8 mouse cellular contexts compared by ENCODE assay signal in genomic region chr7:143783378-143783995, GRCm38 (mm10). TPM values are rescaled to one million over a fixed set of nuclear protein-coding genes. Genes with fewer than 3 reads are reported as not detected.
DNase-seq lines count a peak whose midpoint lies in the region; ATAC-seq and TF ChIP-seq lines count a peak whose summit lies in the region.

No protein-coding gene starts in this region.

- no peaks in the 10 kb centered on the region for H3K9me3 ChIP-seq in kidney, postnatal 0 days (replicated peaks; ENCODE audit: low read length)
- no peaks in the 10 kb centered on the region for H3K9me3 ChIP-seq in hindbrain, embryonic 14.5 days (ENCODE audit: control insufficient read depth, low read length)
- no peaks in the 10 kb centered on the region for H3K9me3 ChIP-seq in midbrain, embryonic 10.5 days (replicated peaks)

- peak; percentile 60 for DNase-seq in kidney, postnatal 0 days (ENCODE audit: low spot score)
- no peak for DNase-seq in kidney, postnatal 4 days
- peak; percentile 42 for DNase-seq in embryo, embryonic 10.5 days (ENCODE audit: low spot score)
- peak; percentile 32 for DNase-seq in hindbrain, embryonic 14.5 days (ENCODE audit: low spot score)
- no peak for DNase-seq in midbrain, embryonic 10.5 days (ENCODE audit: low spot score)
- no peak for DNase-seq in layer of hippocampus, adult 8-10 months (ENCODE audit: low spot score in 2 of 2)
- DNase-seq in adrenal gland, adult 8-10 months, result no peak
- DNase-seq in ovary, postnatal 36 days (ENCODE audit: low spot score), result no peak

- no peaks in the 10 kb centered on the region for H3K27me3 ChIP-seq in kidney, postnatal 0 days (ENCODE audit: insufficient read depth, low read length)
- H3K27me3 ChIP-seq in hindbrain, embryonic 14.5 days (ENCODE audit: control insufficient read depth, insufficient read depth, low read length), result no peaks in the 10 kb centered on the region
- H3K27me3 ChIP-seq in midbrain, embryonic 10.5 days (ENCODE audit: low read depth, poor library complexity, severe bottlenecking), result peaks cover 40% of the 10 kb centered on the region

- 8% methylated on average over 5 of the region's 6 CpGs for WGBS in kidney, postnatal 0 days
- WGBS in hindbrain, embryonic 14.5 days, result 10% methylated on average over 5 of the region's 6 CpGs
- WGBS in midbrain, embryonic 10.5 days, result 17% methylated on average over 5 of the region's 6 CpGs

- H3K27ac ChIP-seq in kidney, postnatal 0 days, result peak overlapping the region; percentile 74
- H3K27ac ChIP-seq in hindbrain, embryonic 14.5 days, result peak overlapping the region; percentile 20
- H3K27ac ChIP-seq in midbrain, embryonic 10.5 days (replicated peaks), result peak overlapping the region; percentile 85

- H3K4me2 ChIP-seq in kidney, postnatal 0 days (ENCODE audit: low read length), result peak overlapping the region; percentile 53
- H3K4me2 ChIP-seq in hindbrain, embryonic 14.5 days (replicated peaks), result peak overlapping the region; percentile 53

- H3K4me1 ChIP-seq in kidney, postnatal 0 days (replicated peaks; ENCODE audit: insufficient read depth, low read length), result peaks cover 17% of the 10 kb centered on the region
- peaks cover 21% of the 10 kb centered on the region for H3K4me1 ChIP-seq in hindbrain, embryonic 14.5 days (replicated peaks; ENCODE audit: control insufficient read depth, insufficient read depth, low read length)
- peaks cover 24% of the 10 kb centered on the region for H3K4me1 ChIP-seq in midbrain, embryonic 10.5 days

- no peak for TF ChIP-seq CTCF in kidney, postnatal 0 days (IDR thresholded peaks at IDR 0.05; ENCODE audit: low read depth)

- peak; percentile 73 for ATAC-seq in kidney, postnatal 0 days (replicated peaks; ENCODE audit: low FRiP score, low read depth)
- ATAC-seq in hindbrain, embryonic 14.5 days (ENCODE audit: low FRiP score), result peak; percentile 67

- no peaks in the 10 kb centered on the region for H3K36me3 ChIP-seq in kidney, postnatal 0 days (ENCODE audit: insufficient read depth, low read length)
- H3K36me3 ChIP-seq in hindbrain, embryonic 14.5 days (replicated peaks; ENCODE audit: control insufficient read depth, insufficient read depth), result no peaks in the 10 kb centered on the region
- H3K36me3 ChIP-seq in midbrain, embryonic 10.5 days, result no peaks in the 10 kb centered on the region

- peak overlapping the region; percentile 35 for H3K4me3 ChIP-seq in kidney, postnatal 0 days (replicated peaks; ENCODE audit: low read depth, low read length)
- H3K4me3 ChIP-seq in hindbrain, embryonic 14.5 days (replicated peaks; ENCODE audit: low read length), result peak overlapping the region; percentile 38
- H3K4me3 ChIP-seq in midbrain, embryonic 10.5 days, result peak overlapping the region; percentile 63

- H3K9ac ChIP-seq in kidney, postnatal 0 days (ENCODE audit: low read depth, low read length), result peak overlapping the region; percentile 53
- H3K9ac ChIP-seq in hindbrain, embryonic 14.5 days, result peak overlapping the region; percentile 61

RNA-seq across cellular contexts. Expression of gene Mrgpre, which starts 0.8 kb away (rescaled TPM):
- polyA plus RNA-seq in kidney, postnatal 0 days (2015; fragmentation: Nextera tagmentation; extraction: Ambion mirVana), result 1.2 TPM in 2 replicates
- 8.7 and 9.2 TPM in 2 replicates for polyA plus RNA-seq in hindbrain, embryonic 14.5 days (2014; fragmentation: Nextera tagmentation; extraction: Ambion mirVana)
- 1.8 and 3.3 TPM in 2 replicates for polyA plus RNA-seq in midbrain, embryonic 10.5 days (2016; fragmentation: Nextera tagmentation; extraction: Ambion mirVana)
- total RNA-seq in layer of hippocampus, adult 8-10 months (2022), result 1 to 10 TPM; 5.2 to 7.3 (median 6.9) TPM
- 1 to 10 TPM; 2.7 to 5.1 (median 3.9) TPM for total RNA-seq in adrenal gland, adult 8-10 months (2022)

RNA-seq across cellular contexts. Expression of gene Mrgprg, which starts 16.7 kb away (rescaled TPM):
- not detected in 2 replicates for polyA plus RNA-seq in kidney, postnatal 0 days (2015; fragmentation: Nextera tagmentation; extraction: Ambion mirVana)
- not detected in 2 replicates for polyA plus RNA-seq in hindbrain, embryonic 14.5 days (2014; fragmentation: Nextera tagmentation; extraction: Ambion mirVana)
- not detected in 2 replicates for polyA plus RNA-seq in midbrain, embryonic 10.5 days (2016; fragmentation: Nextera tagmentation; extraction: Ambion mirVana)
- total RNA-seq in layer of hippocampus, adult 8-10 months (2022), result not detected
- 1 to 10 TPM in 2 of 4 experiments, under 1 TPM in 2; 0.28 to 2.1 (median 0.78) TPM for total RNA-seq in adrenal gland, adult 8-10 months (2022)

RNA-seq across cellular contexts. Expression of gene Osbpl5, which starts 26.7 kb away (rescaled TPM):
- polyA plus RNA-seq in kidney, postnatal 0 days (2015; fragmentation: Nextera tagmentation; extraction: Ambion mirVana), result 29.0 and 30.4 TPM in 2 replicates
- polyA plus RNA-seq in hindbrain, embryonic 14.5 days (2014; fragmentation: Nextera tagmentation; extraction: Ambion mirVana), result 35.0 and 38.1 TPM in 2 replicates
- polyA plus RNA-seq in midbrain, embryonic 10.5 days (2016; fragmentation: Nextera tagmentation; extraction: Ambion mirVana), result 11.1 and 16.3 TPM in 2 replicates
- 10 to 100 TPM; 20.0 to 24.8 (median 22.7) TPM for total RNA-seq in layer of hippocampus, adult 8-10 months (2022)
- 10 to 100 TPM; 39.0 to 58.1 (median 45.3) TPM for total RNA-seq in adrenal gland, adult 8-10 months (2022)

RNA-seq across cellular contexts. Expression of gene Nadsyn1, which starts 39.2 kb away (rescaled TPM):
- 9.4 and 11.1 TPM in 2 replicates for polyA plus RNA-seq in kidney, postnatal 0 days (2015; fragmentation: Nextera tagmentation; extraction: Ambion mirVana)
- 5.0 and 5.8 TPM in 2 replicates for polyA plus RNA-seq in hindbrain, embryonic 14.5 days (2014; fragmentation: Nextera tagmentation; extraction: Ambion mirVana)
- 10.3 and 10.4 TPM in 2 replicates for polyA plus RNA-seq in midbrain, embryonic 10.5 days (2016; fragmentation: Nextera tagmentation; extraction: Ambion mirVana)
- 10 to 100 TPM in 1 of 4 experiments, 1 to 10 TPM in 3; 6.7 to 12.4 (median 7.3) TPM for total RNA-seq in layer of hippocampus, adult 8-10 months (2022)
- 10 to 100 TPM in 3 of 4 experiments, 1 to 10 TPM in 1; 9.2 to 17.5 (median 14.6) TPM for total RNA-seq in adrenal gland, adult 8-10 months (2022)

RNA-seq across cellular contexts. Expression of gene Dhcr7, which starts 39.5 kb away (rescaled TPM):
- 28.8 and 30.4 TPM in 2 replicates for polyA plus RNA-seq in kidney, postnatal 0 days (2015; fragmentation: Nextera tagmentation; extraction: Ambion mirVana)
- 86.1 and 98.6 TPM in 2 replicates for polyA plus RNA-seq in hindbrain, embryonic 14.5 days (2014; fragmentation: Nextera tagmentation; extraction: Ambion mirVana)
- polyA plus RNA-seq in midbrain, embryonic 10.5 days (2016; fragmentation: Nextera tagmentation; extraction: Ambion mirVana), result 105 and 107 TPM in 2 replicates
- 10 to 100 TPM; 42.1 to 48.1 (median 44.7) TPM for total RNA-seq in layer of hippocampus, adult 8-10 months (2022)
- total RNA-seq in adrenal gland, adult 8-10 months (2022), result 1,000 to 10,000 TPM in 1 of 4 experiments, 100 to 1,000 TPM in 3; 583 to 1,249 (median 833) TPM

Comparison
In these comparisons a context has a peak if more than half of its experiments do, and no peak if none do; other contexts are left out.
1. DNase-seq: peak in kidney, postnatal 0 days (single experiment), embryo, embryonic 10.5 days (single experiment) and hindbrain, embryonic 14.5 days (single experiment); none in kidney, postnatal 4 days (0 of 2), midbrain, embryonic 10.5 days (single experiment), layer of hippocampus, adult 8-10 months (0 of 2), adrenal gland, adult 8-10 months (single experiment) and ovary, postnatal 36 days (single experiment).
2. H3K27ac ChIP-seq: peak in every context shown above with its lines; median percentile 85 in midbrain, embryonic 10.5 days; 74 in kidney, postnatal 0 days; 20 in hindbrain, embryonic 14.5 days.
3. Peak in every context shown above with its lines, with median percentiles within 50 percentile points of each other: H3K4me3 ChIP-seq.